Mouse (Mus musculus) heart, embryonic 11.5 days (tissue): ENCODE data around the gene Xrcc2. TPM values are rescaled to one million over a fixed set of nuclear protein-coding genes. Genes with fewer than 3 reads are reported as not detected.
"Not testable (repeated sequence)": the region's sequence is repeated elsewhere in the genome, so short reads cannot be mapped to it uniquely, and the experiment has no call there.

Experiments used
- ATAC-seq: fragments of 200-750 bp; cut with Nextera tagmentation; replicated peaks from 2 replicates; pipeline ENCODE4 v1.8.0; 2017; ENCODE audit warnings: moderate library complexity; ENCODE audit not compliant: insufficient number of reproducible peaks, low FRiP score, low TSS enrichment
- H3K27ac ChIP-seq: fragments of 300-500 bp; sonication (generic); 2 replicates; pipeline ENCODE4 v1.5.1; 2014; ENCODE audit warnings: mild to moderate bottlenecking, low read depth, low read length
- H3K27me3 ChIP-seq: fragments of 300-500 bp; sonication (generic); 2 replicates; pipeline ENCODE4 v1.6.1; 2014; ENCODE audit warnings: mild to moderate bottlenecking, low read length, mixed read lengths; ENCODE audit not compliant: control insufficient read depth, insufficient read depth
- H3K36me3 ChIP-seq: fragments of 300-500 bp; sonication (generic); 2 replicates; pipeline ENCODE4 v1.6.1; 2014; ENCODE audit warnings: mild to moderate bottlenecking, low read length, moderate library complexity, mixed read lengths; ENCODE audit not compliant: control insufficient read depth, insufficient read depth
- H3K4me1 ChIP-seq: fragments of 300-500 bp; sonication (generic); 2 replicates; pipeline ENCODE4 v1.6.1; 2014; ENCODE audit warnings: low read length; ENCODE audit not compliant: control insufficient read depth, insufficient read depth
- H3K4me2 ChIP-seq: fragments of 300-500 bp; sonication (generic); 2 replicates; pipeline ENCODE4 v1.6.1; 2014; ENCODE audit warnings: mild to moderate bottlenecking, moderate library complexity
- H3K4me3 ChIP-seq: fragments of 300-500 bp; sonication (generic); 2 replicates; pipeline ENCODE4 v1.5.1; 2014; ENCODE audit warnings: low read depth, low read length
- H3K9ac ChIP-seq: fragments of 300-500 bp; sonication (generic); 2 replicates; pipeline ENCODE4 v1.6.1; 2014; ENCODE audit warnings: mild to moderate bottlenecking, low read depth, low read length, moderate library complexity
- H3K9me3 ChIP-seq: fragments of 300-500 bp; sonication (generic); replicated peaks from 2 replicates; pipeline ENCODE4 v1.6.1; 2016; ENCODE audit warnings: low read length; ENCODE audit not compliant: control insufficient read depth
- WGBS: fragments of 180-500 bp; shearing (Covaris S2); extraction: QIAGEN DNeasy Blood & Tissue Kit; methylation state at CpG from one replicate; pipeline ENCODE4 v1.1.7; 2014; ENCODE audit not compliant: insufficient replicate concordance; 5-methylcytosine and 5-hydroxymethylcytosine counted together
- polyA plus RNA-seq: library from polyadenylated mRNA; unstranded; fragments of >200 nt; fragmentation: Nextera tagmentation; extraction: Ambion mirVana; gene quantifications from 2 replicates; pipeline ENCODE4 v1.2.1, GENCODE M21; 2014

Gene Xrcc2
- polyA plus RNA-seq, result 10.0 and 11.1 TPM in 2 replicates

GRCm38 (mm10) chr5:25705567-25706349 lies at the start of gene Xrcc2:
Xrcc2 (minus strand) TSS chr5:25705825.
- H3K4me2 ChIP-seq, result peak within 1 kb of the TSS; percentile 81
- H3K27ac ChIP-seq, result peak within 1 kb of the TSS; percentile 85
- H3K4me1 ChIP-seq, result peaks cover 8% of the 10 kb centered on the region
- WGBS, result 7% methylated on average over 51 of the region's 51 CpGs
- peak; percentile 90 for ATAC-seq
- no peaks in the 10 kb centered on the region for H3K27me3 ChIP-seq
- no peaks in the 10 kb centered on the region for H3K9me3 ChIP-seq
- H3K4me3 ChIP-seq, result peak within 1 kb of the TSS; percentile 82
- peak within 1 kb of the TSS; percentile 83 for H3K9ac ChIP-seq
- H3K36me3 ChIP-seq, result no peaks in the 10 kb centered on the region

DNA sequence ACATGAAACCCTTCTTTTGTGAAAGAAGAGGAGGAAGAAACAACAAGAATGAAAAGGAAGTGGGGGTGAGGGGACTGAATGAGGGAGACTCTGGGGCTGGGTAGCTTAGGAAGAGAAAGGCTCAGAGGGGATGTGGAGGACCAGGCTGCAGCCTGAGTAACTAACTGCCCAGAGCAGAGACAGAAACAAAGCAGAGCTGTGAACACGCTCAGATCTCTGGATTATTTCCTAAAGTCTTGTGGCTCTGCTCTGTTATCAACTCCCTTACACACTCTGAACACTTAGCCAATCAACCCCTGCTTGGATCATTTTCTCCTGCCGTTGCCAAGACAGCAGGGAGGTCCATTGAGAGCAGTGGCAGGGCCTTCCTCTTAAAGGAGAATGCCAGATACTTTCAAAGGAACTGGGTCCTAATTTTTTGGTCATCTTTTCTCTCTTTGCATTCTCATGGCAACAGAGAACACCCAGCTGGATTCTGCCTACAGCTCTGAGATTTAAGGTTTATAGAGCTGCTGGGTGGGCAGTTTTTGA lies 48.7 kb upstream of the Xrcc2 start:
- H3K27ac ChIP-seq, result peak overlapping the region; percentile 50
- 4% methylated on average over 2 of the region's 2 CpGs for WGBS
- H3K9ac ChIP-seq, result peak overlapping the region; percentile 16; the same call in 1 of the 2 replicates
- H3K27me3 ChIP-seq, result no peaks in the 10 kb centered on the region
- H3K9me3 ChIP-seq, result no peaks in the 10 kb centered on the region
- H3K36me3 ChIP-seq, result no peaks in the 10 kb centered on the region
- ATAC-seq, result 0 out of 2 replicates have a peak, but pooled peaks have one; percentile 52
- H3K4me2 ChIP-seq, result peak overlapping the region; percentile 27
- H3K4me3 ChIP-seq, result no peak overlapping the region
- peaks cover 28% of the 10 kb centered on the region for H3K4me1 ChIP-seq

GRCm38 (mm10) chr5:25753556-25754235 lies 48.1 kb upstream of the Xrcc2 start:
- Histone ChIP-seq H3K4me1 (peaks cover 32% of the 10 kb centered on the region), H3K4me3 (no peak overlapping the region), H3K9ac (0 out of 2 replicates have a peak overlapping the region, but pooled peaks have one; percentile 16), H3K4me2 (peak overlapping the region; percentile 27), H3K36me3 (no peaks in the 10 kb centered on the region), H3K27me3 (no peaks in the 10 kb centered on the region), H3K9me3 (no peaks in the 10 kb centered on the region), H3K27ac (peak overlapping the region; percentile 50)
- WGBS, result 46% methylated on average over 8 of the region's 8 CpGs
- ATAC-seq, result no peak

- Histone ChIP-seq H3K4me1 (peaks cover 36% of the 10 kb centered on the region), H3K27me3 (no peaks in the 10 kb centered on the region), H3K4me2 (no peak overlapping the region), H3K36me3 (no peaks in the 10 kb centered on the region), H3K9ac (no peak overlapping the region), H3K27ac (no peak overlapping the region), H3K4me3 (no peak overlapping the region), H3K9me3 (no peaks in the 10 kb centered on the region)
- WGBS, result 82% methylated on average over 5 of the region's 5 CpGs
- no peak for ATAC-seq
These were observed 47.2 kb upstream of the Xrcc2 start for GRCm38 (mm10) chr5:25752862-25753261.

DNA sequence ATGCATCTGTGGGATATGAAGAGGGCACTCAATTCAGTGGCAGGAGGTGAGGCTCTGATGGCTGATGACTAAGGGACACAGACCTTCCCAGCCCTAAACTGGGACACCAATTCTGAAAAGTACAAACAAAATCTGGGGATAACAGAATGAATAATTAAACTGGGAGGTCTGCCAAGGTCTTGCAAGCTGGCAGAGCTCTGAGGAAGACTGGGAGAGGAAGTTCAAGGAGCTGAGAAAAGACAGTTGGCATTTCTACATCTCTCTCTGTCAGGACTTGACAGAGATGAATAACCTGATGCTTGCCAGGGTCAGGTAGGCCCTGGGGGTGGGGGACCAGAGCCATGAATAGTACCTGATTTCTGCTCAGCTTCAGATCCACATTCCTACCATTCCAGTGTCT lies 45.9 kb upstream of the Xrcc2 start:
- Histone ChIP-seq H3K9ac (no peak overlapping the region), H3K36me3 (no peaks in the 10 kb centered on the region), H3K4me3 (no peak overlapping the region), H3K27me3 (no peaks in the 10 kb centered on the region), H3K27ac (peak overlapping the region; percentile 50), H3K4me2 (no peak overlapping the region), H3K9me3 (no peaks in the 10 kb centered on the region), H3K4me1 (peaks cover 36% of the 10 kb centered on the region)
- no peak for ATAC-seq

DNA sequence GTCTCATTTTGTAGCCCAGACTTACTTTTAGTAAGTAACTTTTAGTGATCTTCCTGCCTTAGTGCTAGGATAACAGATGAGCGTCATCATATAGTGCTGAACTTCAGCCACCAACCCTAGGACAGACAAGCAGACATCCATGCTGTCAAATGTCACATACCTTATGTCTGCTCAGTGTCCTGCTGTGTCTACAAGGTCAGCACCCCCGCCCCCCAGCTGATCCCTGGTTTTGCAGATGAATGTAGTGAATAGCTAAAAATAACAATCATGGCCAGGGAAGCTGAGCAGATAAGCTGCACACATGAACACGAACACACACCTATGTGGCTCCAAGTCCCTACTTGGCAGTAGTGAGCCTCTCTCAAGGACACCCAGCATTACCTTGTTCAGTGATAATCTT lies 43.0 kb upstream of the Xrcc2 start:
- Histone ChIP-seq H3K4me1 (peaks cover 22% of the 10 kb centered on the region), H3K27ac (peak overlapping the region; percentile 55), H3K4me2 (no peak overlapping the region), H3K36me3 (no peaks in the 10 kb centered on the region), H3K4me3 (no peak overlapping the region), H3K27me3 (no peaks in the 10 kb centered on the region), H3K9ac (no peak overlapping the region), H3K9me3 (no peaks in the 10 kb centered on the region)
- 39% methylated on average over 3 of the region's 3 CpGs for WGBS
- ATAC-seq, result no peak; the same call in 1 of the 2 replicates

- Histone ChIP-seq H3K9me3 (no peaks in the 10 kb centered on the region), H3K27me3 (no peaks in the 10 kb centered on the region), H3K4me2 (no peak overlapping the region), H3K4me3 (no peak overlapping the region), H3K36me3 (no peaks in the 10 kb centered on the region), H3K27ac (no peak overlapping the region), H3K4me1 (peaks cover 19% of the 10 kb centered on the region), H3K9ac (no peak overlapping the region)
- ATAC-seq, result no peak
These were observed 42.3 kb upstream of the Xrcc2 start for GRCm38 (mm10) chr5:25747904-25748303.

DNA sequence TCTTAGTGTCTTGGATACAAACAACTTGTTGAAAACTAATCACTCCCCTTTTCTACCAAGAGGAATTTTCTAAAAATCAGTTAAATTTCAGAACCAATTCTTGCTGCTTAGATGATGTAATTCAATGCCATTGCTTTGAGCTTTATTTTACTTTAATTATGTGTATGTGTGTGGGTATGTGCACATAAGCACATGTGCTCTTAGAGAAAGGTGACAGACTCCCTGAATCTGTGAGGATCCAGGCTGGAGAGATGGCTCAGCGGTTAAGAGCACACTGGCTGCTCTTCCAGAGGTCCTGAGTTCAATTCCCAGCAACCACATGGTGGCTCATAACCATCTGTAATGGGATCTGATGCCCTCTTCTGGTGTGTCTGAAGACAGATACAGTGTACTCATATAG lies 33.3 kb upstream of the Xrcc2 start:
- H3K9me3 ChIP-seq, H3K27ac ChIP-seq, H3K36me3 ChIP-seq, H3K9ac ChIP-seq, H3K27me3 ChIP-seq, H3K4me2 ChIP-seq, H3K4me3 ChIP-seq, H3K4me1 ChIP-seq, ATAC-seq: not testable (repeated sequence)
- WGBS, result 81% methylated on average over 1 of the region's 1 CpGs
